ENCODE assay signal across 24 mouse cellular contexts in the genomic region with DNA sequence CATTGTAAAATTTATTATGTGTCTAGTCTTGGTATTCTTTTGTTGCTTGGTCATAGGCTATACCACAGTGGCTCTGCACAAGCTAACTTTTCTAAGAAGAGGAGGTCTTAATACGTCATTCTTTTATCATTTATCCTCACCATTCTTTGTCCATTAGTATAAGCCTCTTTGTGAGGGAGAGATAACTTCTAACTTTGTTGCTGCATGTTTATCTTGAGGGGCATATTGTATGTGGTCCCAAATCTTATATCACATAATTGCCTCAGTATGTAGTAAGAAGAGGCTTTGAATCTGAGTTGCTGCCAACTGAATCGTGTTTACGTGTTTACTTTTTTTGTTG. TPM values are rescaled to one million over a fixed set of nuclear protein-coding genes. Genes with fewer than 3 reads are reported as not detected.
DNase-seq lines count a peak whose midpoint lies in the region; ATAC-seq and TF ChIP-seq lines count a peak whose summit lies in the region.
"Had no signal": no experiment of that assay in that cellular context is flagged by ENCODE, and none has a peak within 500 bp of the region (broad histone marks: within the 10 kb centered on the region; RNA-seq: fewer than 3 reads in every experiment).

No protein-coding gene starts in this region.

- H3K27me3 ChIP-seq in heart, postnatal 0 days (ENCODE audit: control insufficient read depth, insufficient read depth, low read length), result no peaks in the 10 kb centered on the region
- no peaks in the 10 kb centered on the region for H3K27me3 ChIP-seq in G1E (ENCODE audit: insufficient read depth, low read length)
- H3K27me3 ChIP-seq in liver, postnatal 0 days (ENCODE audit: insufficient read depth, low read length), result no peaks in the 10 kb centered on the region
- no peaks in the 10 kb centered on the region for H3K27me3 ChIP-seq in hindbrain, embryonic 12.5 days
- H3K27me3 ChIP-seq: forebrain, embryonic 13.5 days; hindbrain, embryonic 13.5 days had no signal

- no peak overlapping the region for H3K4me2 ChIP-seq in heart, postnatal 0 days (ENCODE audit: low read depth, low read length)
- no peak overlapping the region for H3K4me2 ChIP-seq in liver, postnatal 0 days (ENCODE audit: low read depth, low read length)
- H3K4me2 ChIP-seq in hindbrain, embryonic 12.5 days (replicated peaks), result no peak overlapping the region
- H3K4me2 ChIP-seq: forebrain, embryonic 13.5 days; hindbrain, embryonic 13.5 days had no signal

- WGBS in heart, postnatal 0 days, result 75% methylated on average over 3 of the region's 3 CpGs
- WGBS in liver, postnatal 0 days (ENCODE audit: insufficient replicate concordance), result 62% methylated on average over 3 of the region's 3 CpGs
- 92% methylated on average over 3 of the region's 3 CpGs for WGBS in hindbrain, embryonic 12.5 days

- no peak for TF ChIP-seq EP300 in heart, postnatal 0 days (IDR thresholded peaks at IDR 0.05; ENCODE audit: low read depth)
- peak; percentile 79 for TF ChIP-seq EP300 in liver, postnatal 0 days (IDR thresholded peaks at IDR 0.05; ENCODE audit: low read depth)

- H3K4me1 ChIP-seq in heart, postnatal 0 days (ENCODE audit: control insufficient read depth, insufficient read depth), result peaks cover 9% of the 10 kb centered on the region
- H3K4me1 ChIP-seq in G1E (ENCODE audit: insufficient read depth, low read depth, low read length), result peaks cover 43% of the 10 kb centered on the region
- no peaks in the 10 kb centered on the region for H3K4me1 ChIP-seq in liver, postnatal 0 days (ENCODE audit: insufficient read depth)
- H3K4me1 ChIP-seq in hindbrain, embryonic 12.5 days, result no peaks in the 10 kb centered on the region
- H3K4me1 ChIP-seq: embryonic facial prominence, embryonic 10.5 days; forebrain, embryonic 13.5 days; hindbrain, embryonic 13.5 days had no signal

- no peak for TF ChIP-seq CTCF in heart, postnatal 0 days (IDR thresholded peaks at IDR 0.05; ENCODE audit: low read depth)
- TF ChIP-seq CTCF in G1E (IDR thresholded peaks at IDR 0.05; ENCODE audit: low read depth, low read length), result no peak
- no peak for TF ChIP-seq CTCF in liver, postnatal 0 days (IDR thresholded peaks at IDR 0.05; ENCODE audit: low read depth)

- peak overlapping the region; percentile 14; the same call in 1 of the 2 replicates for H3K27ac ChIP-seq in heart, postnatal 0 days (ENCODE audit: low read depth)
- H3K27ac ChIP-seq in liver, postnatal 0 days (ENCODE audit: low read depth), result no peak overlapping the region
- no peak overlapping the region for H3K27ac ChIP-seq in hindbrain, embryonic 12.5 days
- H3K27ac ChIP-seq: embryonic facial prominence, embryonic 10.5 days; forebrain, embryonic 13.5 days; heart, embryonic 10.5 days; hindbrain, embryonic 13.5 days; hindbrain, postnatal 0 days had no signal

- H3K4me3 ChIP-seq in heart, postnatal 0 days (ENCODE audit: low read depth, low read length), result no peak overlapping the region
- H3K4me3 ChIP-seq in G1E (ENCODE audit: low read depth, low read length), result no peak overlapping the region
- no peak overlapping the region for H3K4me3 ChIP-seq in liver, postnatal 0 days (ENCODE audit: low read depth, low read length)
- no peak overlapping the region for H3K4me3 ChIP-seq in hindbrain, embryonic 12.5 days
- H3K4me3 ChIP-seq: embryonic facial prominence, embryonic 10.5 days; forebrain, embryonic 13.5 days; heart, embryonic 10.5 days; hindbrain, embryonic 13.5 days had no signal

- no peak overlapping the region for H3K9ac ChIP-seq in heart, postnatal 0 days (replicated peaks; ENCODE audit: low read depth, low read length)
- H3K9ac ChIP-seq in liver, postnatal 0 days (replicated peaks), result no peak overlapping the region
- H3K9ac ChIP-seq in hindbrain, embryonic 12.5 days, result no peak overlapping the region
- H3K9ac ChIP-seq: forebrain, embryonic 13.5 days; hindbrain, embryonic 13.5 days had no signal

- no peak for DNase-seq in heart, postnatal 0 days (ENCODE audit: low spot score)
- DNase-seq in heart, postnatal 10 days, result no peak
- DNase-seq in G1E (ENCODE audit: low spot score), result peak; percentile 22
- DNase-seq in c-Kit-positive CD71-positive TER-119-positive erythroid progenitor cells, embryonic 14.5 days (ENCODE audit: low spot score), result peak; percentile 8
- DNase-seq in liver, postnatal 0 days, result no peak
- no peak for DNase-seq in kidney, postnatal 14 days
- no peak for DNase-seq in layer of hippocampus, postnatal 14 days (ENCODE audit: low spot score in 2 of 2)
- DNase-seq: adrenal gland, adult 2 months; adrenal gland, postnatal 36 days; cerebellum, adult 18-20 months; cerebellum, adult 9-11 months; cerebellum, postnatal 36 days; gastrocnemius, postnatal 10 days; heart, adult 18-20 months had no signal

- H3K36me3 ChIP-seq in heart, postnatal 0 days (replicated peaks; ENCODE audit: control insufficient read depth, insufficient read depth, low read length), result no peaks in the 10 kb centered on the region
- no peaks in the 10 kb centered on the region for H3K36me3 ChIP-seq in G1E (replicated peaks)
- no peaks in the 10 kb centered on the region for H3K36me3 ChIP-seq in liver, postnatal 0 days (replicated peaks; ENCODE audit: insufficient read depth, low read length)
- H3K36me3 ChIP-seq in hindbrain, embryonic 12.5 days, result no peaks in the 10 kb centered on the region
- H3K36me3 ChIP-seq: embryonic facial prominence, embryonic 10.5 days; heart, embryonic 10.5 days; hindbrain, embryonic 13.5 days had no signal

- intact Hi-C loops in heart, postnatal 10 days (cut with DNase I), result no loop called here

- no peaks in the 10 kb centered on the region for H3K9me3 ChIP-seq in heart, postnatal 0 days (replicated peaks; ENCODE audit: control insufficient read depth, low read length)
- 0 out of 2 replicates have a peak, but pooled peaks cover 2% of the 10 kb centered on the region for H3K9me3 ChIP-seq in G1E (replicated peaks)
- no peaks in the 10 kb centered on the region for H3K9me3 ChIP-seq in liver, postnatal 0 days (ENCODE audit: low read length)
- H3K9me3 ChIP-seq in hindbrain, embryonic 12.5 days (replicated peaks), result no peaks in the 10 kb centered on the region
- H3K9me3 ChIP-seq: embryonic facial prominence, embryonic 10.5 days; forebrain, embryonic 13.5 days; heart, embryonic 10.5 days; hindbrain, embryonic 13.5 days had no signal

- no peak for ATAC-seq in heart, postnatal 0 days (ENCODE audit: insufficient read depth, low read depth)
- ATAC-seq in G1E (ENCODE audit: extremely low read depth, insufficient number of reproducible peaks, low FRiP score, poor library complexity, severe bottlenecking), result peak; percentile 82
- ATAC-seq in liver, postnatal 0 days, result no peak
- ATAC-seq in hindbrain, embryonic 12.5 days (ENCODE audit: low FRiP score), result no peak
- ATAC-seq: forebrain, embryonic 13.5 days; hindbrain, postnatal 0 days had no signal

RNA-seq across cellular contexts. Expression of a gene that starts 8.0 kb away (rescaled TPM):
- total RNA-seq in heart, postnatal 0 days (2014; rRNA removed; ENCODE audit: low replicate concordance), result 0.12 TPM in 1 of 2 replicates, not detected in the other
- polyA plus RNA-seq in heart, postnatal 0 days (2015; fragmentation: Nextera tagmentation; extraction: Ambion mirVana), result 0.11 TPM in 1 of 2 replicates, not detected in the other
- total RNA-seq in heart, postnatal 10 days (2021), result under 1 TPM; 0.19 to 0.20 TPM
- total RNA-seq in G1E (2014; fragmentation: Nextera tagmentation) (0.53 and 1.2 TPM in 2 replicates), G1E (2017) (not detected in 2 replicates)
- polyA plus RNA-seq in G1E (2012), result not detected in 2 replicates
- not detected in 2 replicates for polyA plus RNA-seq in liver, postnatal 0 days (2015; fragmentation: Nextera tagmentation; extraction: Ambion mirVana)
- not detected for total RNA-seq in layer of hippocampus, postnatal 14 days (2021)
- 0.78 and 1.4 TPM in 2 replicates for polyA plus RNA-seq in hindbrain, embryonic 12.5 days (2016; fragmentation: Nextera tagmentation; extraction: Ambion mirVana)
- total RNA-seq: heart, postnatal 4 days; hindbrain, postnatal 0 days had no signal
- polyA plus RNA-seq: adrenal gland, adult 2 months; C2C12; embryonic facial prominence, embryonic 14.5 days; forebrain, embryonic 13.5 days; heart, embryonic 10.5 days; hindbrain, embryonic 13.5 days; hindbrain, postnatal 0 days; intestine, embryonic 14.5 days had no signal

Comparison
In these comparisons a context has a peak if more than half of its experiments do, and no peak if none do; other contexts are left out.
1. DNase-seq: peak in G1E (single experiment) and c-Kit-positive CD71-positive TER-119-positive erythroid progenitor cells, embryonic 14.5 days (single experiment); none in heart, postnatal 0 days (single experiment), heart, postnatal 10 days (0 of 2), liver, postnatal 0 days (single experiment), kidney, postnatal 14 days (single experiment) and layer of hippocampus, postnatal 14 days (0 of 2).